Mouse (Mus musculus) frontal cortex, adult (tissue): ENCODE data around the gene Cdon.
"Not testable (repeated sequence)": the region's sequence is repeated elsewhere in the genome, so short reads cannot be mapped to it uniquely, and the experiment has no call there.

Experiments
- ATAC-seq: cut with Nextera tagmentation; 2 replicates; pipeline ENCODE4 v1.9.2; 2017; ENCODE audit warnings: mild to moderate bottlenecking, moderate library complexity, mixed read lengths; ENCODE audit not compliant: low TSS enrichment

The Cdon gene

DNA sequence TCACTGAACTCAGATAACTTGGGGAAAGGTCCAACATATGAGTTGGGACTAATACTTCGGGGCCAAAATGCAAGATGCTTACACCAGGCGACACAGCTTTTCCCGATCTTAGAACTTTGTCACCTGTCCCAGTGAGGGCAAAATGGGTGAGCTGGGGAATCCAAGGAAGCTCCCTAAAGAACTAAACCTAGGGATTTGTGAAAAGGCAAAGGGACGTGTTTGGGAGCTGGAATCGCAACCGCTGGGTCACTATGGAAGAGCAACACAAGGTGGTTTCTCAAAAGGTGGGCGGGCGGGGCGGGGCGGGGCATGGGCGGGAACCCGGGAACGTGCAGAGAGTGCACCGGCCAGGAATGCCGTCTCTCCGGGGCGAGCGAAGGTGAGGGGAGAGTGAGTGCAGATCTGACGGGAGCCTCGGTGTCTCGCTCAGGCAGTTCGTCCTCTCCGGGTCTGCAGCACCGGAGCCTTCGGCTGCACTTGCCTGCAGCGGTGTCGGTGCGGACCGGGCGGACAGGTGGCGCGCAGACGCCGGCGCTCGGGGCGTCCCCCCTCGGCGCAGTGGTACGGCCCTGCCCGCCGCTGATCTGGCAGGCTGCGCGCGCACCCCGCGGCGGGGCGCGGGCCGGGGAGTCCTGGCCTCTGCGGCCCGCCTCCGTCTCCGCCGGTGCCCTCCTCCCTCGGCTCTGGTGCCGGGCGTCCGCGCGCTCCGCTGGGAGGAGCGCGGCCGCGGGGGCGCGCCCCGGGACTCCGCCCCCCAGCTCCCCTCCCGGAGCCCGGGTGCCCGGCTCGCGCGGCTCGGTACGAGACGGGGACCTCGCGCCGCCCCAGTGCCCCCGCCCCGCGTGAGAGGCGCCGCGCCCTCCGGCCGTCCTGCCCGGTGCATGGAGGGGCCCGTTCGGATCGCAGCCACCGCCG, at the start of gene Cdon:
Gene Cdon, plus strand, starts transcription at position 324 of the 915 bp plus-strand sequence.
- ATAC-seq, result peak; percentile 74

DNA sequence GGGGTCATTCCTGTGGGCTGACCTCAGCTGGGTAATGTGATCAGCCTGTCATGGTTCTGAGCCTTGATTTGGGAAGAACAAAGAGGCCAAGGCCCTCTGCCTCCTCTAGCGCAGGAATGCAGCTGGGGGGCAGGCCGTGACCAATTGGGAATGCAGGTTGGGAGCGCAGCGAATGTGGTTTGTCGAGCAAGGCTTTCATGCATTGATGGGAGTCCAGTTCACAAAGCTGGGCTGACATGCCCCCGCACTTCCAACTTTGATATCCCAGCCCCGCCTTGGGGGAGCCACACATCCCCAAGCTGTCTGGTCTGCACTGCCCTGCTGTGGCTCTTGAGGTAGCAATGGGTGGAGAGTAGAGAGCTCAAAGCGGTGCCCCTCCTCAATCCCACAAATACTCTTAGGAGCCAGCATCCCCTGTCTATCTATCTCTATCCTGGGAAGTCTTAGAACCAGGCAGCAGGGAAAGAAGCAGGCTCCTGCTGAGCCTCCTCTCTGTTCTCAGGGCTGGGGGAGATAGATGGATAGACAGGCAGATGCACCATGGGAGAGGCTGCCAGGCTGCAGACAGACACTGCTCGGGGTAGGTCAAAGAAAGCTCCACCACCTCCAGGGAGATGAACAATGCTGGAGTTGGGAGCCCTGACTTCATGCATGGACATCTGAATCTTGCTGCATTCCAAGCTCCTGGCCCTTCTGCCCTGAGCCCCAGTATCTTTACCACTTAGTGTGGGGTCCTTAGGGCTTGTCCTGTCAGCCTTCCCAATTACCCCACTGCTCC, 48.4 kb upstream of the Cdon start:
- no peak for ATAC-seq

DNA sequence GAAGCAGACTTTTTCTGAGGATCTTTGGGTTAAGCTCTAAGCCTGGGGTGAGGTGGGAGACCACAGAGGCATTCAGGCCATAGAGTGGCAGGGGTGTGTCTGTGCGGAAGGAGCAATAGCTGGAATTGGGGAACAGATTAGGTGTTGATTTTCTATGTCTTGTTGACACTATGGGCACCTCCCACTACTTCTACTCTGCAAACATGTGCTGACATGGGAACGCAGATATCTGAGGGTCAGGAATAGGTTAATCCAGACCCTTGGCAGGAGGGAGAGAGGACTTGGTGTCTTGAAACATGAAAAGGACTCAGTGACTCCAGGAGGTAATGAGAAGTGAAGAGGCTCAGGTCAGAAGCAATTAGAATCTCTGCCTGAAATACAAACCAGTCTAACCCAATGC, 43.0 kb upstream of the Cdon start:
- no peak for ATAC-seq

DNA sequence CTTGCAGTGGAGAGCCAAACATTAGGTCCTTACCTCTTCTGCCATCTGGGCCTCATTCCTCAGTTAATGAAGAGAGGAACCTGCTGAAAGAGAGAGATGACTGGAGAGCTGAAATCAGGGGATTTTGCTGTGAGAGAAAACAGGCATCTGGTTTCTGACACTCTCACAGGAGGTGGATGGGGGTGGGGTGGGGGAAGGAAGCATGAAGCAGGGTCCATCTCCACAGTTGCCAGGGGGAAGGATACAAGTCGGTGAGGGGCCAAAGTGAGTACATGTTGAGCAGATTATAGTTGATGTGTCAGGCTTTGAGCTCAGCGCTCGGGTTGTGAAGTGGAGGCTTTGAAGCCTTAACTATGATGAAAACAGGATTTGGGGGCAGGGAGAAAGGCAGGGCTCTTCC, 41.9 kb upstream of the Cdon start:
- ATAC-seq, result no peak

DNA sequence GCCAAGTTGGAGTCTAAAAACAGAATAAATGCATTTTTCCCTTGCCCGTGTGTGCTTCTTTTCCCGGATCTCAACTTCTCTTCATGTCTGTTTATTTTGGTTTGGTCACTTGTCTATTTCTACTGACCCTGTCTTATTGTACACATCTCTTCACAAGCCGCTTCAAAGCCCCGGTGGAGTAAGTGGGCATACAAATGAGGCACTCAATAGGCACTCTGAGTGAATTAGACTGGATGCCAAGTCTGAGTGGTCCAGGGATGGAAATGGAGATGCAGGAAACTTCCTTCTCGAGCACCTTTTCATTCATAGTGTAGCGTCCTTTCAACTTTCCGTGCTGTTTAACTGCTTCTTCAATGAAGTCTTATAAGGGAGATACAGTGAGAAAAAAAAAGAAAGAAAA, 21.0 kb upstream of the Cdon start:
- ATAC-seq, result no peak

DNA sequence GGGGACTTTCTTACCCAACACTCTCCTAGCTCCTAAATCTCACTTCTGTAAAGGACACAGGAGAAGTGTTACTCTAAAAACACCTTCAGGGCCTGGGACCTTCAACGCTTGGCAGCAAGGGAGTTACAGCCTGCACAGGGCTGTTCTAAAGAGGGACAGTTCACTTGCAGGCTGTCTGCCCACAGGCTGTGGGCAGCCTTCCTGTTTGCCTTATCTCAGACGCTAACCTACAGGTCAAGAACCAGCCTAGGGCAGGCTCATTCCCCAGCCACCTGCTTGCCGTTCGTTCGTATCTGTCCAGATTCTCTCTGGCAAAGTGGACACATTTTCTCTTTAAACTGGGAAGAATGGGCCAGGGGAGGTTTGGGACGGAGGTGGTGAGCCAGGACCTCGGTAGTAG, 20.5 kb upstream of the Cdon start:
- no peak for ATAC-seq

DNA sequence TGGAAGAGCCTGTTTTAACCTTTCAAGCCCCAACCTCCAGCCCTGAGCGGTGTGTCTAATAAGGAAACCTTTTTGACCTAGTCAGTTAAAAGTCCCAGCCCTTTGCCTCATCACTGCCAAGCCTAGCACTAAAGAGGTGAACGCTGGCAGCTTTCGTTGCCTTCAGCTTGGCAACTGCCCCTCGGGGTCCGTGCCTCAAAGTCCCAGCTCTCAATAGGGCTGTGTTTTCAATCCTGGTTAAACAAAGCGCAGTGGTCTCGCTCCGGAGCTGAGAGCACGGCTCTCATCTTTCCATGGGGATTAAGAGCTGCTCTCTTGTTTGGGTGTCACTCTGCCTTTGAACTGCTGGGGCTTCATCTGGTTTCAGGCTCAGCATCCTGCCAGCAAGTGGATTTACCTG, 20.1 kb upstream of the Cdon start:
- ATAC-seq, result no peak

DNA sequence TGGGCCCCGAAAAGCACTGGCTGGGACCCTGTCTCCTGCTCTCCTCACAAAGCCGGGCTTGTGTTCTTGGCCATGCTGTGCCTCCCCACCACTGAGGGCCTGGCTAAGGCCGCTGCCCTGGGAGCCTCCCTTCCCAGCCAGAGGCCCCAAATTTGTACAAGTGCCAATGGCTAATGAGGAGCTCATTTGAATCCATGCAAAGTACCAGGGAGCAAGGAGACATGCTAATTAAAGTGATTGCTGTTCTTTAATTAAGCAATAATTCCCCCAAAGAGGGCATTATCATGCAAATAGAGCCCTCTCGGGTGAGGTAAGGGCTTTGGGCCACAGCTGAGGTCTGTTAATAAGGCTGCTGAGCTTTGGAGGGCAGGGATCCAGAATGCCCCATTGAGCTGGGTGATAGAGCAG, 18.3 kb upstream of the Cdon start:
- ATAC-seq, result peak; percentile 82

DNA sequence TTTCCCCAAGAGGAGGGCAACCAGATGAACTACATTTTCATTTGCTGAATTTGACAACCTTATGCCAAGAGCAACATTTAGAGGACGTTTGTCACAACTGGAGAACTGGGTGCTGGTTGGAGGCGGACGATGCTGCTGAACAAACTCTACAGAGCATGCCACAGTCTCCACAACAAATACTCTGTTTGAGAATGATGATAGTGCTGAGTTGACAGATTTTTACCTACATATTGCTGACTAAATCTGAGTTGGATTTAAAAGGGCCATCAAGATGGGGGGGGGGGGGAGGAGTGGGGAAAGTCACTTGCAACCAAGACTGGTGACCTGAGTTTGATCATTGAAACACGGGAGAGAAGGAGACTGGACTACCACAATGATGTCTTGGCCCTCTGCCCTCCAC, 17.4 kb upstream of the Cdon start:
- ATAC-seq, result no peak

DNA sequence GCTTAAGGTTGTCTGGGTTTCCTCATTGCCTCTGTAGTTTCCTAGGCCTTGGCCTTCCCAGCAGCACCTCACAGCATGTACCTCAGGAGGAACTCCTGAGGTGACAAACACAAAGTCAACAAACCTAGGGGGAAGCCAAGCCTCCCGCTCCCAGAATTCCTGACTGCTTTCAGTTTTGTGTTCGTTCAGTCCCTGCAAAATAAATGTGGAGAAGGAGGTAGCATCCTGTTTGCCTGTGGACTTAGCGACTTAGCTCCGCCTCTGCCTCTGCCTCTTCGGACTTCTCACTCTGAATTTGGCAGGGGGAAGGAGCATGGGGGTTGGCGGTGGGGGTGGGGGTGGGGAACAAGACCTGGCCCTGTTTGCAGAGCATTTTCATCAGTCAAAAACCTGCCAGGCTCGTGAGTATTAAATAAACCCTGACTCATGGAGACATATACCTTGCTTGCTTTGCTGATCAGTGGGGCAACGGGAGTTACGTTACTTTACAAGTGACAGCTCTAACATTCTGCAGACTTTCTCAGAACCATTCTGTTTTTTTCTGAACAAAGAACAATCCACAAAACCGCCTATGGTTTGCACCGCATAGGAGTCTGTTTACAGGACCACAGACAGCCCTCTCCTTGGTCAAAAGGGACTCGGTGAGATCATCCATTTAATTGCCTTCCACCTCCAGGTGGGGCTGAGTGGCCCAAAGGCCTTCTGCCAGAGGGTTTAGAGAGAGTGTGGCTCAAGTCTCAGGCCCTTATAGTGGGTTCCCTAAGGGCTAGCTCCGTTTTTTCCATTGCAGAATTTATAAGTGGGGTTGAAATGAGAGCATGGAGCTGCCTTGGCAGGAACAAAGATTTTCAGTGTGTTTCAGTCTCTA, 15.7 kb upstream of the Cdon start:
- no peak for ATAC-seq

DNA sequence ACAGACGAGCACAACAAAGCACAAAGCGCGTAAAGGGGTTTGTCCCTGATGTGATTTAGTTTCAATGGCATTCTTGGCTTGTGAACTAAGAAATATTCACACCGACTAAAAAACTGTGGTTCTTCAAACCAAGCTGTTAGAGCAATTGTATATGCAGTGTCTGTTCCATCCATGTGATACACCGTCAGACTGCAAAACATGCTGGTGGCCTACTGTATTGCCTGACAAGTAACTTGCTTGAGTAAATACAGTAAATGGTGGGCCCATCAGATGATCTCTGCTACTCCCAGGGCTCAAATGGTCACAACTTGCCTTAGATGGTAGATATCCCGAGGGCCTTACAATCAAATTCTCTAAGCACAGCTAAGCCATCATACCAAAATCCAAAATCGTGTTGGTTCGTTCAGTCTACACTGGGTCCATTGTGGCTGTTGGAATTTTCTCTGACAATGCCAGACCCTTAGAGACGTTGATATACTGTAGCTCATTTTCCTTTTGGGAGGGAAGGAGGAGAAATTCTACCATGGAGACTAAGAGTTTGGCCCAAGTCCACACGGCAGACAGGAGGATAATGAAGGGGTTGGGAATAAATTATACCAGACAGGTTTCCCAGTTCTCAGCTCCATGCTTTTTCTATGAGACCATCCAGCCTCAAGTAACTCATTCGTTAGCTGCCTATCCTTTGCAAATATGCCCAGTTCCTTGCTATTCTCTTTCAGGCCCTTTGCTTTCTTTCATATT, 9.5 kb upstream of the Cdon start:
- ATAC-seq, result no peak

DNA sequence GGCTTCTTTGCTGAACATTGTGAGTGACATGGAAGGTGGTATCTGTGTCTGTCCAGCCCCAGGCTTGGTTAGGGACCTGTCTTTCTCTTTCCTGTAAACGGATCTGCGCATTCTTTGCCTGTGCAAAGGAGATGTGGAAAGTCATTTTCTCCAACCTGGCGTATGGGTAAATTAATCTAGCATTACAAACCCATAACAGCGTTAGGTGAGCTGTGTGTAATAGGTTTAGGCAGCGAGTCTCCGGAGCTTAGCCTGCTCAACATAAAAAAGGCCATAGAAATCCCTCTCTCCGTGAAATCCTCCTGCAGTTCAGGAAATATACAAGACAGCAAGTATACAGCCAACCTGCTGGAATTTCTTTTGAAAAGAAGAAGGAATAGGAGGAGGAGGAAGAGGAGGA, 9.0 kb upstream of the Cdon start:
- ATAC-seq, result no peak

DNA sequence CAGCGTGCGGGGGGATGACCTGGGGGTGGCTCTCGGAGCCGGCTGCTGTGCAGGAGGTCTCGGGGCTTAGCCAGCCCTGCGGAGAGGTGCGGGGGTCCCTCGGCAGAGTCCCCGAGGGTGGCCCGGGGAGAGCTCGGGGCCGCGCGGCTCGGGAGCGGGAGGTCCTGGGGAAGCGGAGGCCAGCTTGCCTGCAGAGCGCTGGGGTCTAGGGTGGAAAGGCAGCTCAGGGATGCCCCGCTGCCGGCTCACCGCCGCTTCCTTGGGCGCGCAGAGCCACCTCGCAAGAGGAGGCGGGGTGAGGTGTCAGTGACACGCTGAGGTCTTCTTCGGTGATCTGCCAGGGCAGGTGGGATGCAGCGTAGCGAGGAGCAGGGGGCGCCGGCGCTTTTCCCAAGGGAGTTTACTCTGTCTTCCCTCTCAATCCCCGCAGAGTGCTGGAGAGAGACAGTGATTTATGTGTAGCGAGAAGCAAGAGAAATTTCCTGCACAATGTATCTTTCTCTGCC, 855 bp downstream of the Cdon start:
- peak; percentile 38 for ATAC-seq

DNA sequence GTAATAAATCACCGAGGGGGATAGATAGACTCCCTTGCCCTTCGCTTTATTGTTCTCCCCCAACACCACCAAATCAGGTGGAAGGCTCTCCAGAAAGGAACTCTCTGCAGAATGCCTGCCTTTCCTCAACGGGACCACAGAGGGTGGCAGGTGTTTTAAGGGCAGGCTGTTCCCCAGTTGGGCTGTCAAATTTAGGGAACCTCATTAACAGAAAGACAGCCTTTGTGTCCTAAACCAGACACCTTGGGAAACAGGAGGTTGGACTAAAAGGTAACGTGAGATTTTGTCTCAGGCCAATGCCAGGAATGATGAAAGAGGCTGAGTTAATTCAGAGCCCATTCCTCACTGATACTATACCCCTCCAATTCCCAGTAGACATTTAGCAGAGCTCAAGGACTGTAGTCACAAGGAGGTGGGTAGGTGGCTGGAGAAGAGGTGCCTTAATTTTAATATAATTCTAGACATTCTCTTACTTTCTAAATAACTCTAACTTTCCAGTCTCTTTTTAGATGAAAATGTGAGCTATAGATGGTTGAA, 1.5 kb downstream of the Cdon start:
- ATAC-seq, result no peak

DNA sequence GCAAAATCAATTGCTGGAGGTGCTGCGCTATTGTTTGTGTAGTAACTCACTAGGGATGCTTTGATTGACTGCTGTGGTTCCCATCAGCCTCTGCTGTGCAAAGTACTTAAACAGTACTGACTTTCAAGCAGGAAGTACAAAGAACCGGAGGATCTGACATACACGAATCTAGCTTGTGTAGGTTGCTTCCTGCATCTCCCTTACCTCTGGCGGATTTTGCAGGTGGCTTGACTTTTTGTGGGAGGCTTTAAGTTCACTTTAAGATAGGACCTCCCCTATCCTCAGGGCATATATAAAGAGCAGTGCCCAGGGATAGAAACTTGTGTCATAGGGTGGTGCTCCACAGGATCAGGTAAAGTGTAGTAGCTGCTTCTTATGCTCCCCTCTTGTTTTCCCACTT, 2.3 kb downstream of the Cdon start:
- no peak for ATAC-seq

DNA sequence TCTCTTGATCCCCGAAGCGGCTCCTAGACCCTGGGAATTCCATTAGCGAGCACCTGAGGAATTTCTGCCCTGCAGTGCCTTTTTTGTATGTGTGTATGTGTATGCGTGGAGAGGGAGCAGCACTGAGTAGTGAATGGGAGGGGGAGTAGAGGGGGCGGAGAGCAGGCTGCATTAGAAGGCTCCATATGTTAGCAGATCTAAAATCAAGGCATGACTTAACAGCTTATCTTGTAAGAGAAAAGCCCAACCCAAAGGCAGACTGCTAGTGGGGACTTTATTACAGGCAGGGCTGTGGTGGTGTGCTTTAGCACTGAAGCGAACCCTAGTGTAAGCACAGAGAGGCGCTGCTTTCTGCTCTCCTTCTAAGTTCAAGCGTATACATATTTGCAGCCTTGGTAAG, 3.7 kb downstream of the Cdon start:
- peak; percentile 70 for ATAC-seq

DNA sequence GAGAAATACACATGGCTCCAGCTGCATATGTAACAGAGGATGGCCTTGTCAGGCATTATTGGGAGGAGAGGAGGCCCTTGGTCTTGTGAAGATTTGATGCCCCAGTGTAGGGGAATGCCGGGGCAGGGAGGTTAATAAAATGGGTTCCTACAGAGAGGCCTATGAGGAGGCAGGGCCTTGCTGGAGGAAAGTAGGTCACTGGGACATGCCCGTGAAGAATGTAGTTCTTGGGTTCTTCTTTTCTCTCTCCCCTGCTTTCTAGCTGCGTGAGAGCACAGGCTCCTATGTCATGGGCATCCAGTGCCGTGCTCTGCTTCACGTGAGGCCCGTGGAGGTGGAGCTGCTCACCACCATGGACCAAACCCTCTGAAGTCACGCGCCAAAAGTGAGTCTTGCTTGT, 9.5 kb downstream of the Cdon start:
- ATAC-seq, result peak; percentile 47; the same call in 1 of the 2 replicates

DNA sequence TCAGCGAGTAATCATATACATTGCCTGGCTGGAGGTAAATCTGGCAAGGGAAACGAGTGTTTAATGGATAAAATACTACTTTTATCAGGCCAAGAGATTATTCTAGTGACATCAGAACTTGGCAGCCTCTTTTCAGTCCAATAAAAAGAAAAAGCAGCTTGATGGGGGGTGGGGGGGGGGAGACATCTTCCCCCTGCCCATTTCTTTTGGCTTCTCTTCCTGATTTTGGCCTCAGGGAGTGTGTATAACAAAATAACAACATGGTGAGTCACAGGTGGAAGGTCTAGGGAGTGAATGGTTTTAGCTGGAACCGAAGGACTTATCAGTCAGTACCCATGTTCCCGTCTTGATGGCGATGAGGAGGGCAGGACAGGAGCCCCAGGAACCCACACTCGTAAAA, 10.5 kb downstream of the Cdon start:
- ATAC-seq, result no peak

DNA sequence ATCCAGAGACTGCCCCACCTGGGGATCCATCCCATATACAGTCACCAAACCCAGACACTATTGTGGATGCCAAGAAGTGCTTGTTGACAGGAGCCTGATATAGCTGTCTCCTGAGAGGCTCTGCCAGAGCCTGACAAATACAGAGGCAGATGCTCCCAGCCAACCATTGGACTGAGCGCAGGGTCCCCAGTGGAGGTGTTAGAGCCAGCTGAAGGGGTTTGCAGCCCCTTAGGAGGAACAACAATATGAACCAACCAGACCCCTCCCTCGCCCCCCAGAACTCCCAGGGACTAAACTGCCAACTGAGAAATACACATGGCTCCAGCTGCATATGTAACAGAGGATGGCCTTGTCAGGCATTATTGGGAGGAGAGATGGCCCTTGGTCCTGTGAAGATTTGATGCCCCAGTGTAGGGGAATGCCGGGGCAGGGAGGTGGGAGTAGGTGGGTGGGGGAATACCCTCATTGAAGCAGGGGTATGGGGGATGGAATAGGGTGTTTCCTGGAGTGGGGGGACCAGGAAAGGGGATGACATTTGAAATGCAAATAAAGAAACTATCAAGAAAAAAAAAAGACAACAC, 11.9 kb downstream of the Cdon start:
- ATAC-seq, result not testable (repeated sequence)

DNA sequence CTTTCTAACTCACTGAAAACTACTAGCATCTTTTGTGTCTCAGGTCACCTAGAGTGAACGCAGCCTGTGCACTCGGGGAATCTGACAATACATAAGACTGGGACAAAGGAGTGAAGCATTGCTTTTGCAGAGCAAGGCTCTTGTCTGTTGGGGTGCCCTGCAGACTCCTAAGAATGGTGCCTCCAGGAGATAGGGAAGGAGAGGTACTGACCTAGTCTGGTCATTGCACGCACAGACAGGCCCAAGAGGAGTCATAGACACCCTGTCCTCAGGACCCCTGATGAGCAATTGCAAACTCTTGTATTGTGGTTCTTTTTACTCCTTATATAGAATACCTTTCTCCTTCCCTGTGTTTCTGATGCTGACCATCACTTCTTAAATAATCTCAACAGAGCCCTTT, 13.4 kb downstream of the Cdon start:
- no peak for ATAC-seq

DNA sequence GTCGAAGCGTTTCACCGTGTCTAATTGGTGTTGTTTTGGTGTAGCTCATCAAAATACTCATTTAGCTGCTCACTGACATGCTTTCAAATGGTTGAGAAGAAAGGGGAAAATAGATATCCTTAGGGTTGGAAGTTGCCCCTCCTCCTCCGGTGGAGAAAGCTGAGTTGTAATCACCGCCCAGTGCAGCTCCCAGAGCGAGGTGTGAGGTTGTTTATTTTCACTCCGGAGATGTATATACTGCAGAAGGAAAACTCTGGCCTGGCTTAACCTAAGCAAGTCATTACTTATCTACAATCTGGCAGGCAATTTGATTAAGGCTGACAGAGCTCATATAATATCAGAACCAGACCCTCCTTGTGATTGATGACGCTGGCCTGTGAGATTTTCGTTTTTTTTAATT, 14.6 kb downstream of the Cdon start:
- ATAC-seq, result no peak
